Mouse (Mus musculus): ENCODE results near the gene Rnaset2b. TPM values are rescaled to one million over a fixed set of nuclear protein-coding genes. Genes with fewer than 3 reads are reported as not detected.
"Not testable (repeated sequence)": the region's sequence is repeated elsewhere in the genome, so short reads cannot be mapped to it uniquely, and the experiment has no call there.

The Rnaset2b gene
- total RNA-seq, 1 experiment from 2014 or later: 302 TPM

DNA sequence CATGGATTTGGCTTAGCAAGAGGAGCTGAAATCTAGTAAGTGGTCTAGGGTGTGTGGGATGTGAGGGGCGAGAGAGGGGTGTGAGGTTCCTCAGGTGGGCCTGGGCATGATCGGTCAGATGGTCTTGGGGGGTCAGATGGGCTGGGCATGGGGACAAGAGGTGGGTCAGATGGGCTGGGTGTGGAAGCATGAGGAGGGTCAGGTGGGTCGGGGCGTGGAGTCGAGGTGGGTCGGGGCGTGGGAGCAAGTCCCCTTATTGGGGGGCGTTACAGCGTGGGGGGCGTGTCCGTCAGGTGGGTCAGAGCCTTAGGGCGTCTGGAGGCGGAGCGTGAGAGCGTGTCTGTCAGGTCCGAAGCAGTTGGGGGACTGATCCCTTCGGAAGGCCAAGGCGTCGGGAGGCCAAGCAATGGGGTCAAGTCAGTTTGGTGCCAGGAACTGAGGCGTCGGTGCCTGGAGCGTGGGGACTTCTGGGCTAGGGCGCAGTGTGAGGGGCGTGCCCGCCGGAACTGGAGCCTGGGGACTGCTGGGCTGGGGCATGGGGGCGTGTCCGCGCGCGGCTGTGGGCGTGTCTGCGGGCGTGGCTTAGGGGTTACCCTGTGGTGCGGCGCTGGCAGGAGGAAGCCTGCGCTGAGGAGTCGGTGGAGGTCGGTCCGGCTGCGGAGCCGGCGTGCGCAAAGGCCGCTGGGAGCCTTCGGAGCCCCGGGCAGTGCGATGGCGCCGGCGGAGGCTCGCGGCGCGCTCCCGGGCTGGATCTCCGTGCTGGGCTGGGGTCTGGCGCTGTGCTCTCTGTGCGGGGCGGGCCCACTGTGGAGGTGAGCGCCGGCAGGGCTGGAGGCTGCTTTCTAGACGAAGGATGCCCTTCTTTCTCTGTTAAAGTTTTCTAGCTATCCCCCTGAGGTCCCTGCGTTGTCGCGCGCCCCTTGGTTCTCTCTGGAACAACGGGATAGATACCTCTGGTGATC lies 8.1 kb downstream of the Rnaset2b start, which contains the start of gene Gm49721:
Gene Gm49721 (plus strand): TSS at position 618 of the 962 bp plus-strand sequence.
- ATAC-seq (ENCODE audit: extremely low read depth, insufficient number of reproducible peaks, low FRiP score, poor library complexity, severe bottlenecking): peak; percentile 91

DNA sequence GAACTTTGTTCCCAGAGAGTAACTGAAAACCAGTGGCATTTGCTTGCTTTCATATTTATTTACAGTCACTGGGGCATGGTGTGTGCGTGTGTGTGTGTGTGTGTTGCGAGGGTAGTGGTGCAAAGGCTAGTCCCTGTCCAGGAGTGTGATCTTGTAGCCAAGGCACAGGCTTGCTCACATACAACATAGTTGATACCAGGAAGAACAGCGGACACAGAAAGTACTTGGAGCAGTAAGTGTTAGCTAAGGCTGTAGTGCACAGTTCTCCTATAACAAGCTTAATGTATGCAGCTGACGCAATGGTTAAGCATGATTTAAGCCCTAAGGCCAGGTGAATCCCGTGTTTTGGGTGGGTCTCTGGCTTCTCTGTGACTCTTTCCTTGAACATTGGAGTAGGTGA lies 8.9 kb downstream of the Rnaset2b start:
- not testable (repeated sequence) for ATAC-seq (ENCODE audit: extremely low read depth, insufficient number of reproducible peaks, low FRiP score, poor library complexity, severe bottlenecking)

DNA sequence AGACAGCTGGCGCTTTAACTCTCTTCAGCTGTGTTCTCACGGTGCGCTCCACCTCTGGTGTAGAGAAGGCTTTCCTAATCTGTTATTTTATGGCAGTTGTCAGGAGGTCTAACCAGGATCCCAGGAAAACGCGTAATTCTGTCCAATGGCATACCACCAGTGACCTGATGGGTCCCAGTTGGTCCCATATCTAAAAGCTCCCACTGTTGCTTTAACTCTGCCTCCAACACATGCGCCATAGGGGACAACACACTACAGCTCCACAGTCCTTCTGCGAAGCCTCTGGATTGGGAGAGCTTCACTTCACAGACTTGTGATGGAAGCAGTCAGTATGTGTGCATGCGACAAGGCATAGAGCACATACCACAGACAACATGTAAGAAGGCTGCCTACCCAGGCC lies 9.7 kb downstream of the Rnaset2b start:
- ATAC-seq (ENCODE audit: extremely low read depth, insufficient number of reproducible peaks, low FRiP score, poor library complexity, severe bottlenecking): not testable (repeated sequence)

DNA sequence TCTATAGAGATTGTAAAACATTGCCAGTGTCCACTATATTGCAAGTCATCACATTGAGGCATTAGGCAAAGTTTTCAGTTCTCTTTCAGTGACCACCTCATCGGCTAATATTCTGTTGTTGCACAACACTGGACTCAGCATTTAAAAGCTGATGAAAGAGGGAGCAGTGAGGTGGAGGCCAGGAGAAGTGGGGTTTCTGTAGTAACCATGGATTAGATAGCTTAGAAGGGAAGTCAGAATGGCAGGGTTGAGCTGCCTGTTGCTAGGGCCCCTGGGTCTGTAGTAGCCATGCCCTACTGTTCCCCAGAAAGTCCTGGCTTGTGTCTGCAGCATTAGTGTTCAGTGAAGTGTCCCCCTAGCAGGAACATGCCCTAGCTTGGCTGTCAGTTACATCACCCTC lies 15.7 kb downstream of the Rnaset2b start:
- ATAC-seq (ENCODE audit: extremely low read depth, insufficient number of reproducible peaks, low FRiP score, poor library complexity, severe bottlenecking): not testable (repeated sequence)

DNA sequence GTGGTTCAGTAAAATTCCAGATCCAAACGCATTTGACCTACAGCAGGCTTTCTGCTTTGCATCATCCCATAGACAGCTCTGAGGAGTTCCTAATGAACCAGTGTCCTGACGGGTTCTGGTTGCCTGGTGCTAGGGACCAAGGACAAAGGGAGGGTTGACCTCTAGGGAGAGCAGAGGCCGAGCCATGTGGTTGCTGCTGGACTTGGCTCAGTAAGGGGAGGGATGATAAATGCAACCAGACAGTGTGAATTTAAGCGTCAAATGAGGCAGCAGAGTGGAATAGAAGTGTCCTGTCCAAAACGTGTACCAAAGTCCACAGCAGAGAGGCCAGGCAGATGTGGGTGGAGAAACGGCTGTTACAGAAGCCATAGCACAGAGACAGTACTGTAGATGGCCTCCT lies 25.1 kb downstream of the Rnaset2b start:
- not testable (repeated sequence) for ATAC-seq (ENCODE audit: extremely low read depth, insufficient number of reproducible peaks, low FRiP score, poor library complexity, severe bottlenecking)

DNA sequence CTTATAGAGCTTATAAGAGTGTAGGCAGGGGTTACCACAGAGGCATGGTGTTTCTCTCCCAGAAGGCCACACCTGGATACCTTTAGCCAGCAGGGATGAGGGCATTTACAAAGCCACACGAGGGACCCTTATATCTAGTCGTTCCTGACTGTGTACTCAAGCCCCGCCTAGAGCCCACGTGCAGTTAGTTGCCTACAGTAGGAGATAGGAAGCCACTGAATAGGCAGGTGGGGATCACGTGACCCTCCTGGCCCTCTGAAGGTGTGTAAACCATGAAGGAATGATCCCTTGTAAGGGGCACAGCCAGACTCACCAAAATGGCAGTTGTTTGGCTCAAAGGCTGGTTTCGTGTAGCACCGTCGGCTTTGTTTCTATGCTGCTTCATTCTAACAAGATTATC lies 26.4 kb downstream of the Rnaset2b start:
- not testable (repeated sequence) for ATAC-seq (ENCODE audit: extremely low read depth, insufficient number of reproducible peaks, low FRiP score, poor library complexity, severe bottlenecking)

DNA sequence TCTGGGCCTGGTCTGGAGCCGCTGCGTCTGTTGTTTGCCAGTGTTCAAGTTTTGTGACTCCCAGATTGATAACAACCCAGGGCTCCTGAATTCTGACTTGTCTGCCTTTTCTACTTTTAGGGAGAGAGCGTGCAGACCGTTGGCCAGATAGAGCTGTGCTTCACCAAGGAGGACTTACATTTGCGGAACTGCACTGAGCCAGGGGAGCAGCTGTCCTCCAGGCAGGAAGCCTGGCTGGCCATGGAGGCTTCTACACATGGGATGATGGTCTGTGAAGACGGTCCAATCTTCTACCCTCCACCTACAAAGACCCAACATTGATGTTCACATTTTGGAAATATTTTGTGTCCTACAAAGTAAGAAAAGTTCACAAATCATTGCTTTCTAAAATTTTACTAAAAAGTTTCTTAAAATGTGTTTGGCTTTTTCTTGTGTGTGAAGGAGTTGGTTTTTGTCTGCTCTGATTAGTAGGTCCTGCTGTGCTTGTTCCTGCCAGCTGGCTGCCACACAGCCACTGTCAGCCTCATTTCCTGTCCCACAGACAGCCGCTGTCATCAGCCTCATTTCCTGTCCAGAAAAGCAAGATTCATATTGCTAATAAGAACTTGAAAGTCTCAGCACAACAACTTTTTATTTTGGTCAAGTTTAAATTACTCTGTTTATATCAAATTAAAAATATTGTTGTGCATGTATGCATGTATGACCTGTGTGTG lies 27.5 kb downstream of the Rnaset2b start:
- ATAC-seq (ENCODE audit: extremely low read depth, insufficient number of reproducible peaks, low FRiP score, poor library complexity, severe bottlenecking): not testable (repeated sequence)

DNA sequence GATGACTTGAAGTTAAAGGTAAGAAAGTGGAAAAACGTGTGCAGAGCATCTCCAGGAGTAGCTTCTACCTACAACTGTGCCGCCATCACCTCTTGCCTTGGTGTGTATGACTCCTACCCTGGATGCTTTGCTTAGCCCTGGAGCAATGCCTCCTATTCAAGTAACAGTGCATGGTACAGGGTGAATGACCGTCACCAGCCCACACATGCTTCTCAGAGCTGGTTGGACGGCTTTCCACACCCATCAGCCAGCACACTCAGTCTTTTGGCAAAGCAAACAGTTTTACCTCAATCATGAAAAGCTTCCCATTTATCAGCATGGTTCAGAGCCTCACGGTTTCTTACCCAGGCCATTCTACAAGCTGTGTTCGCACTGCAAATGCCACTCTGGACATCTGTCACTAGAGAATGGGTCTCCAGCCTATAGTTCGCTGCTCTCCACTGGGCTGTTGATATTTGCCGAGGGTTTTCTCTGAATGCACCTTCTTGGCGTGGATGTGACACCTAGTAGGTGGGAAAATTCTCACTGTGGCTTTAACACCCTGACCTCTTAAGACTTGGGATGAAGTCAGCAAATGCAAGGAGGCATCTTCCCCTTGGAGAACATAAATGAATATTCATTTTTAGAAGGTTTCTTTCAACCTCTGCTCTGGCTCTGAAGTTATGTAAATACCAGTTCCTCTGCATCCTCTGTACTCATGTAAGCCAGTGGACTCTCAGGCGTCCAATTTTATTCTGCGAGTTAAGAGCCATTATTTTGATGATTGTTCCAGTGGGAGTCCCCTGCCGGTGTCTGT lies 31.6 kb downstream of the Rnaset2b start:
- ATAC-seq (ENCODE audit: extremely low read depth, insufficient number of reproducible peaks, low FRiP score, poor library complexity, severe bottlenecking): not testable (repeated sequence)

DNA sequence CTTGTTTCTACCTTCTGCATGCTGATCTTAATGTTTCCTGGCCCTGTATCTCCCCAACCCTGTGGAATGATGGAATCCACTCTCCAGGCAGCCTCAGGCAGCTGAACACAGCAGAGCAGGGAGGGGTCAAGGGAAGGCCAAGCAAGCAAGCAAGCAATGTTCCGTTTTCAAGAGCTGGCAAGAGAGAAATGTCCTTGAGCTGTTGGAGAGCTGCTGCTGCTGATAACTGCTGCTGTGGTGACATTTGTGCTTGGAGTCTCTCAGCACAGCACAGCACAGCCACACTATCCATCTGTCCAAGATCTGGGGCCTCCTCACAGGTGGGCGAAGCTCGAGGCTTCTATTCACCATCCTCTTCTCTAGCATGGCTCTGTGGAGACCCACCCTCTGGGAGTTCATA lies 33.0 kb downstream of the Rnaset2b start:
- ATAC-seq (ENCODE audit: extremely low read depth, insufficient number of reproducible peaks, low FRiP score, poor library complexity, severe bottlenecking): not testable (repeated sequence)

DNA sequence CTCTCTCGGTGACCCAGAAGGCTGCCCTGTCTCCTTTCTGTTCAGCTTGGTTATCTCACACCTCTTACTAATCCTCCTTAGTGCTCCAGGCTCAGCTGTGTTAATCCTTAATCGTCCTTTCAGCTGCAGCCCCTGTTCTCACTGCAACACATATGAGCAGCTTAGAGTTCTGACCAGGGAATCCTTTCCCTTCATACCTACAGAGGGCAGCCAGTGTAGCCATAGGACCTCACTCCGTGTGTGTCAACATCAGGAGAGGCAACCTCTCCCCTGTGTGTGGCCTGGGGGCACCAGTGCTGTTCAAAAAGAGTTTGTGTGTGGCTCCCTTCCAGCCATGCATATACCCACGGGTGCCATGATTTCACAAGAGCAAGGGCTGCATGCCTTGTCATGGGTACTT lies 35.2 kb downstream of the Rnaset2b start:
- not testable (repeated sequence) for ATAC-seq (ENCODE audit: extremely low read depth, insufficient number of reproducible peaks, low FRiP score, poor library complexity, severe bottlenecking)

DNA sequence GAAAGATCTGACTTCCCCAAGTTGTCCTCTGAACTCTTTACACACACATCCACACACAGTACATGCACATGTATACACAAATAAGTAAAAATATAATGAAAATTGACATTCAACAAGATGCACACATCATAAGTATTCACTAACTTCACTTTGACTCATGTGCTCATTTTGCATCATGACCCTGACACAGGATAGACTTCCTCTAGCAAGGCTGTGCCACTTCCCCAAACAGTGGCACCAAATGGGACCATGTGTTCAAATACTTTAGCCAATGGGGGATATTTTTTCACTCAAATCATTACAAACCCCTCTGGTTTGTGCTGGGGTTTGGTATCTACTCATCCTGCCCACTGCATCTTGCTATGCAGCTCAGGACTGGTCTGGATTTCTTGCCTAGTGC lies 38.5 kb downstream of the Rnaset2b start:
- ATAC-seq (ENCODE audit: extremely low read depth, insufficient number of reproducible peaks, low FRiP score, poor library complexity, severe bottlenecking): not testable (repeated sequence)

DNA sequence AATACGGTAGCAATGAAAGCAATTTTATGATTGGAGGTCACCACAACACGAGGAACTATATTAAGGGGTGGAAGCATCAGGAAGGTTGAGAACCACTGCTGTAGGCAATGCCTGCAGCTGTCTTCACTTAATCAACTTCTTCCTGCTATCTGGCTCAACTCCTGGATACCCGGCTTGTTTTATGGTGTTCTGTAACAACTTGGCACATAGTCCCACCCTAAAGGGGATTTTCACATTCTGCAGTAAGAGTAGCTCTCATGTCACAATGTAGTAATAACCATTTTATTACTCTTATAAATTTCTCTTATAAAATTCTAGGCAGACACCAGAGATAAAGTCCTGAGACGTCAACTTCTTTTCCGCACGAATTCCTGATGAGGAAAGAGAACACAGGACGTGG lies 39.0 kb downstream of the Rnaset2b start:
- not testable (repeated sequence) for ATAC-seq (ENCODE audit: extremely low read depth, insufficient number of reproducible peaks, low FRiP score, poor library complexity, severe bottlenecking)

DNA sequence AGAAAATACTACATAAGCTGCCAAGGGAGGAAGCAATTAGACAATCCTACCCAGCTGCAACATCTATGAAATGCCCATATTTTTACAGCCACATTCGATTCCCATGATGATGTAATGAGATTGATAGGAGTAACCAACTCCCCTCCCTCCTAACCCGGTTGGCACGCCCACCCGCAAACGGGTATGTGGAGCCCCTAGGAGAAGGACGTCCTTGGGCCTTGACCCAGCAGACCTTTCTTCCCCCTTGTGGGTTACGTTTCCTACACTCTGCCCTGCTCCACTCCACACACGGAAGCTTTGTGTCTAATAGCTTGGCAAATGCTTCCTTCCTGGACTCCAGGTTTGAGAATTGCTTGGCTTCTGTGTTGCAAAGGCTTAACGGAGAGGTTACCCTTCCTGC lies 39.5 kb downstream of the Rnaset2b start:
- ATAC-seq (ENCODE audit: extremely low read depth, insufficient number of reproducible peaks, low FRiP score, poor library complexity, severe bottlenecking): not testable (repeated sequence)

DNA sequence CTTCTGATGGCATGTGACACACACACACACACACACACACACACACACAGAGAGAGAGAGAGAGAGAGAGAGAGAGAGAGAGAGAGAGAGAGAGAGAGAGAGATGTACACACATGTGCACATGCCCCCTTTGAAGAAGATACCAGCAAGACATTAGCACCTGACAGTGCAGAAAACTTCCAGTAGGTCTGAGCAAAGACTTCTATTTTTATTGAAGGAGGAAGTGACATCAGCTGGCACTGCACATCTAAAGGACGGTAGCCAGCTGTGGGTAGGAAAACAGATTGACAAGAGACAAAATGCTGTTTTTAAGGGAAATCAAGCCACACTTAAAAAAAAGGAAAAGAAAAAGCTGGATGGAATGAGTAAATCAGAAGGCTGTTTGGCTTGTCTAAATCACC lies 43.8 kb downstream of the Rnaset2b start:
- 0 out of 2 replicates have a peak, but pooled peaks have one; percentile 51 for ATAC-seq (ENCODE audit: extremely low read depth, insufficient number of reproducible peaks, low FRiP score, poor library complexity, severe bottlenecking)

DNA sequence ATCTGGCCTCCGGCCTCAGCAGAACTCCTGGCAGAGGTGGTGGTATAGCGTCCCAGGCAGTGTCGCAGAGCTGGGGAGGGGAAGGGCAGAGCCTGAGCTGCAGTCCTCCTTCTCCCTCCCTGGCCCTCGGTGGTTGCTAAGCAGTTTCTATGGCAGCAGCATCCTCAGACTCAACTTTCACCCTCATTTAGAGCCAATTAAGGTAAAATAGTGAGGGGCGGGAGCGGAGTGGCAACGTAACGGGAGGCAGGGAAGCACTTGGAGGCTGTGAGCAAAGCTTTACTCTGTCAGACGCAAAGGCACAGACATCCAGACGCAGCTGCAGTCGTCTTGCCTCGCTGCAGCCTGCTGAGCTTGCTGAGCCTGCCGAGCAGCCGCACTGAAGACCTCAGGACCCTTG lies 54.8 kb downstream of the Rnaset2b start, which contains the start of gene Gm1604a:
Gene Gm1604a (plus strand): TSS at position 312 of the 400 bp plus-strand sequence.
- not testable (repeated sequence) for ATAC-seq (ENCODE audit: extremely low read depth, insufficient number of reproducible peaks, low FRiP score, poor library complexity, severe bottlenecking)

DNA sequence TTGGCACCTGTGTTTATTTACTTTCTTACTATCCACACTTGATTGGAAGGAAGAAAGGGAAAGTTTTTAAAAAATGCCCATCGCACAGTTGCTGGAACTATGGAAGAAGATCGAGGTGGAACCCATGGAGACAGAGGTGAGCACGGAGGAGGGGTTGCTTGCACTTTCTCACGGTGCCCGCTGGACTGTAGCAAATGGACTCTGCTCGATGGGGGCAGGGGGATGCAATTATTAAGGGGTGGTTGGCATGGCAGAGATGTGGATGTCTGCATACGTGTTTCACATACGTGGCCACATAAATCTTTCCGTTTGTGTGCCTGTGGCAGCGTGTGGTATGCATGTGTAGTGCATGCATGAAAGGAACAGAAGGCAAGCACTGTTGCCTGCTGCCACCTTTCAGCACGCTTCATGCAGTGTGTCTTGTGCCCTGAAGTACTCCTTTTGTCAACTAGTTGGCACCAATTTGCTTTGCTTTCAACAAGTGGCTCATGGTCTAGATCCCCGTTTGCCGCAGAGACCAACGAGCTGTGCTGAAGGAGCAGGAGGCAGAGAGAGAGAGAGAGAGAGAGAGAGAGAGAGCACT lies 55.4 kb downstream of the Rnaset2b start:
- not testable (repeated sequence) for ATAC-seq (ENCODE audit: extremely low read depth, insufficient number of reproducible peaks, low FRiP score, poor library complexity, severe bottlenecking)

DNA sequence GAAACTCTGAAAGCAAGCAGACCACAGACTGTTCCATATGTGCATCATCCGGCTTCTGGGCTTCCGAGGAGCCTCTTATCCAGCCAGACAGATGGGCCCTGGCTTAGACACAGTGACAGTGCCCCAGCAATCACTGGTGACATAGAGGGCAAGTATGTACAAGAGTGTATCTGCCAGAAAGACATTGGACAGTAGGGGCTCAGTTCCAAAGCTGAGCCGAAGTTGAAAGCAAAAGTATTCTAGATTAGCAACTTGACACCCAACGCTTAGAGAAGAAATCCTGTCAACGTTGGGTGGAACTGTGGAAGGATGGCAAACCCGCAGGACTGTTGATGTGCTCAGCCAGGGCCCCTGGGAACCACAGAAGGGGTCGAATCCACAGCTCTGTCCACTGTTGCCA lies 59.8 kb downstream of the Rnaset2b start:
- not testable (repeated sequence) for ATAC-seq (ENCODE audit: extremely low read depth, insufficient number of reproducible peaks, low FRiP score, poor library complexity, severe bottlenecking)

DNA sequence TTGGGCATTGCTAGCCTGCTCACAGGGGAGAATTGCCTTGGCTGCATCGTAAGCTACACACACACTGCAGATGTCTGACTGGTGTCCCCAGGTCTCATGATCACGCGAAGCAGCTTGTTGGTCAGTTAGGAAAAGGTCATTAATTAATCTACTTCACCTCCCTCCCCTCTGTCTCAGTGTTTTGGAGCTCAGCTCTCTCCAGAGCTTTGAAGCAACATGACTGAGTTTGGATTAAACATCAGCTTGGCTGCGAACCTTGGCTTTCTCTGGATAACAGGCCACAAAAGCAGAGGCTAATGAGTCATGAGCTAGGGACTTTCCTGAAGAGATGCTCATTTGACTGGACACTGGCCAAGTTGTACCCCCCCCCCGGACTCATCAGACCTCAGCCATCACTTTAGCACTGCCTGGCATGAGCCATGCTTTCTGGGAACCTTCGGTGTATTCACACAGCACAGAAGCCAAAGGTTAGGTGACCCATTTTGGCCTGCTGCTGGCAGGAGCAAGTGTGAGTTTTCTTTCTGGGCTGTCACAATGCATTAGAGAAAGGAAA lies 60.3 kb downstream of the Rnaset2b start:
- not testable (repeated sequence) for ATAC-seq (ENCODE audit: extremely low read depth, insufficient number of reproducible peaks, low FRiP score, poor library complexity, severe bottlenecking)

Data from neutrophil, adult 5-6 weeks (primary cell).